Mouse (Mus musculus) hematopoietic stem cell, adult 5-6 weeks (primary cell): ENCODE results near the gene Ptgfrn. TPM values are rescaled to one million over a fixed set of nuclear protein-coding genes. Genes with fewer than 3 reads are reported as not detected.

Experiments
- ATAC-seq, 2 experiments: fragments of 125-278 bp in 1 of 2; replicated peaks in 1 of 2; 2 replicates each; pipeline ENCODE4 v1.8.0; 2016 to 2017; ENCODE audit warnings: inconsistent platforms in 2 of 2, mild to moderate bottlenecking in 2 of 2, moderate number of reproducible peaks in 2 of 2, low read depth in 1 of 2, moderate TSS enrichment in 1 of 2; ENCODE audit not compliant: low FRiP score in 2 of 2, poor library complexity in 2 of 2, severe bottlenecking in 2 of 2, insufficient read depth in 1 of 2, low TSS enrichment in 1 of 2
- total RNA-seq: library from RNA; stranded (forward); fragments of 172-1452, 232-1000 nt; gene quantifications from 2 replicates; pipeline ENCODE4 v1.2.3, GENCODE M21; 2017

The Ptgfrn gene
- total RNA-seq, 1 experiment from 2014 or later = 0.10 TPM

DNA sequence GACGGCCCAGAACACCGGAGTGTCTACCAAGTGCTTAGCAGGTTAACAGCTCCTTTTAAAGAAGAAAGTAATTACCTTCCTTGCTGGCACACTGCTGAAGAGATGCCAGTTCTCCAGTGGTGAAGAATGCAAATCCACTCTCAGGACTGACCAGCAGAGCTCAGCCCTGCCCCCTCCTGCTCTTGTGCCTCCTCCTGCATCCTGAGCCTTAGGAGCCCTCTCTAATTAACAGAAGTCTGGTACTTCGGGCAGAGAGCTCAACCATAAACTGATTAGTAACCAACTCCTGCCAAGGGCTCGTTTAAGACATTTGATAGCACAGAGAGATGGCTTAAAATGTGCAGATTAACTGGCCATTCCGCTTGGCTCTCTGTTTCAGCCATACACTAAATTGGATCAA, 41.4 kb downstream of the Ptgfrn start:
- ATAC-seq = no peak

DNA sequence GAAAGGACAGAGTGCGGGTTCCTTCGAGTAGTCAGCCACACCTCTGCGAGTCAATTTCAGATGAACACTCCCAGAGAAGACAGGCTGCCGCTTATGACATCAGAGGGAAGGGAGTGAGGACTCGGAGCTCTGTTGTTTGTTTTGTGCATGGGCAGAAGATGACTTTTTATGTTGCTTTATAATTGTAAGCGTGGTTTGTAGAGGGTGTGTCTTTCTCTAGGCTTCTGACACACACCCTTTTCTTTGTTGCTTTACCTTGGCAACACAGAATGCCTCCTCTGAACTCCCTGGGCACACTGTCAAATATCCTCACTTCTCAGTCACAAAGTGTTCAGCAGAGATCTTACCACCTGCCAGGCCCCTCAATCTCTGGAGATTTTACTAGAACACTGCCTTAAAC, 43.9 kb downstream of the Ptgfrn start:
- no peak for ATAC-seq

DNA sequence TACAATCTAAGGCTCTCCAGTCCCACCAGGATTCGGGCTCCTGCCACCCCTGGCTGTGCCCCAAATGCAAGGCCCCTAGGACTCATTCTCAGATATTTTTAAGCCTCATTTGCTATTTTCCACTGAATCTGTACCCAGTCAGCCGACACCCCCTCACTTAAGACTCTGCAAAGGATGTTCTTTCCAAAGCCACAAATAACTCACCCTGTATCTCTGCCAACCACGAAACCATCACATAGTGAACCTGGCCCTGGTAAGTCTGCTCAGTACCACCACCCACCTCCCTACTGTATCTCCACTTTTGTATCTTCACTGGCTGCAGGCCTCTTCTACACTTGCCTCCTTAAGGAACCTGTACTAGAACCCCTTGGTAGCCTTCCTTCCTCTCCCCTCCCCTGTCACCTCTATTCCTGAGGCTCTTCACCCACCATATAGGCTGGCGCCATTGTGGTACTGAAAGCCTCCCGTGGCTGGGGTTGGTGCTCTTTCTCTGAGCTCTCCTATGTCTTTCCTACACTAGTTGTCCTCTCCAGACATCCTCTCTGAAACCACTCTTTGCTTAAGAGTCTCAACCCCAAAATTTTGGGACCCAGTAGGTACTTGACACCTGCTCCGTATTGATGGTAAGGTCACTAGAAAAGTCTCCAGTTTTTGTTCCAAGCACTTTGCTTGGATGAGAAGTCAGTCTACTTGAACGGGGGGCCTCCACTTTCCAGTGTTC, 48.1 kb downstream of the Ptgfrn start:
- no peak for ATAC-seq

DNA sequence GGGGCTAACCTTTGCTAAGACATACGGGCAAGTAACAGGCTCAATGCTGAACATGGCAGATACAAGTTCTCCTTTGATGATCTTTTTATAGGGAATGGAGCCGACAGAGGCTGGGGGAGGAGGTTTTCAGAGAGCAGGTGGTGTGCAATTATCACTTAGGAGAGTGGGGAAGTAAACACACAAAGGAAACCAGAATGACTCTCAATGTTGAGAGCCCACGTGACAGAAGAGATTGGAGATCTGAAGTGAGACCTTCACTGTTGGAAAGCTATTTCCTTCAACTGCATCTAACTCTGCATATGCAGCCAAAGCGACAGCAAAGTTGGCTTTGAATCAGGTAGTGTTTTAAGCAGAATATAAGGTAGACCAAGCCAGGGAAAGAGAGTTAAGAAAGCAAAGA, 50.9 kb downstream of the Ptgfrn start:
- ATAC-seq = peak; percentile 16 to 19; a peak in 1 of 4 replicates

DNA sequence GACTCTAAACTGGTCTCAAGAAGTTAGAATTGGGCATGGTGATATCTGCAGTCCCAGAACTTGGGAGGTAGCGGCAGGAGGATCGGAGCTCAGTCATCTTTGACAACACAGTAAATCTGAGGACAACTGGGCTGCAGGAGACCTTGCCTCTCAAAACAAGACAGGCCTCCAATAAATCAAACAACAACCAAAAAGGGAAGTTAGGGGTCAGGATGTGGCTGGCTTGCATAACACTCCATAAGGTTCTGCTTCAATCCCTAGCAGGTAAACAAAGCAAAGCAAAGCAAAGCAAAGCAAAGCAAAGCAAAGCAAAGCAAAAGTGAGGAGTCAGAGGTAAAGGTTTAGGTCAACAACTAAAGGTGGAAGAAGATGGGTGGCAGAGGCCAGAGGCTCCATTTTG, 51.9 kb downstream of the Ptgfrn start:
- peak; percentile 84 to 93 for ATAC-seq

DNA sequence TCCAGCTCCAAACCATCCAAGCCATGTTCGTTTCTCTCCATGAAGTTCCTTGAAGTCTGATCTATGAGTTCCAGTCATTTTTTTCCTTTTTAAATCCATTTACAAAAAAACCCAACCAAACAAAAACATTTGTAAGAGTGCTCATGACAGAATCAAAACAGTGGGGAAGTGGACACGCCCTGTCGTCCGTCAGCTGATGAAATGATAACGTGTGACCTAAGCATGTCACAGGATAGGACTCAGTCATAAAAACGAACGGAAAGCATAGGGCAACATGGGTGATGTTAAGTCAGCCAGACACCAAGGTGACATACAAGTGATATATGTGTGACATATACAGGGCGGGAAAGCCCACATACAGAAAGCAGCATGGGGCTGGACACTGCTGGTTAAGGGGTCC, 54.9 kb downstream of the Ptgfrn start:
- no peak for ATAC-seq

- ATAC-seq = no peak
Measured at GRCm38 (mm10) chr3:101051601-101052000, 58.5 kb downstream of the Ptgfrn start.

GRCm38 (mm10) chr3:101049997-101050396, 60.1 kb downstream of the Ptgfrn start:
- no peak for ATAC-seq

GRCm38 (mm10) chr3:101048781-101049180, 61.3 kb downstream of the Ptgfrn start:
- ATAC-seq = no peak

DNA sequence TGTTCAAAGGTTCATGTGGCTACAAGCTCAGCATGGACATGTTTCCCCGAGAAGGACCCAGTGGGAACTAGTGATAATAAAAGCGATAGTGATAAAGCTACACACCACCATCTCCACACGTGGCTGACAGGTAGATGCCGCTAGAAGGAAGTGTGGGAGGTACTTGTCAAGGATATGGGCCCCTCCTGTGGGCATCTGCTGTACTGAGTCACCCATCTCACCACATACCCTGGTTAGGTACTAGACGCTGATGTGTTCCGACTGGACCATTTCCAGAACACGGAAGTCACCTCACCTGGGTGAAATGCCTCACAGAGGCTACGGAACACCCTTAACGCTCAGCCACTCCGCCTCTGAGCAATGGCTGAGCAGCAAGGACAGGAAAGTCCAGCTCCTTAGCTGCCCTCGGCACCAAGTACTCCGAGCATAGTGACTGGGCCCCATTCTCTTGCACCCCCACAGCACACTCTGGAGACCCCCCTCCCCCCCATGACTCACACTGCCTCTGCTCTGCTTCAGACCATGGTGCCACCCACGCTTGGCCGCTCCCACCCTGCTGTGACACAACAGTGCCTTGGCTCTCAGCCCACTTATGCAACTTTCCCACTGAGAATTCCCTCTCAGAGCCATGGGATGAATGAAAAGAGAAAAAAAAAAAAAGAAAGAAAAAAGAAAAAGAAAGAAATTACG, 62.3 kb downstream of the Ptgfrn start:
- no peak for ATAC-seq

DNA sequence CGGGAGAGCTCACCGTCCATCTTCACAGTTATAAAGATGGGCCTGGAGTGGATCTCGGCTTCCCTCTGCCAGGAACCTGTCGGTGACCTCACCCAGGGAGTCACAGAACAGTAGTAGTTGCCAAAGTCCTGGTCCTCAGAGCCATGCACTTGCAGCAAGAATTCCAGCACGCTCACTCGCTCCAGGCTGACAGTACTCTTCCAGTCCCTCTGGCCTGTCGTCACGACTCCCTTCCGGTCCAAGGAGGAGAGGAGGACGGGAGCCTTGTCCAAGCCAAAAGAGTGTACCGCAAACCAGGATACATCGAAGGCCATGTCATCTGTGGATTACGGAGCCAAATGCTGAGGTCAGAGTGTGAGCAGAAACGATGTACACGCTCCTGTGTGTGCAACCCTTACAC, 64.6 kb downstream of the Ptgfrn start:
- ATAC-seq = no peak

DNA sequence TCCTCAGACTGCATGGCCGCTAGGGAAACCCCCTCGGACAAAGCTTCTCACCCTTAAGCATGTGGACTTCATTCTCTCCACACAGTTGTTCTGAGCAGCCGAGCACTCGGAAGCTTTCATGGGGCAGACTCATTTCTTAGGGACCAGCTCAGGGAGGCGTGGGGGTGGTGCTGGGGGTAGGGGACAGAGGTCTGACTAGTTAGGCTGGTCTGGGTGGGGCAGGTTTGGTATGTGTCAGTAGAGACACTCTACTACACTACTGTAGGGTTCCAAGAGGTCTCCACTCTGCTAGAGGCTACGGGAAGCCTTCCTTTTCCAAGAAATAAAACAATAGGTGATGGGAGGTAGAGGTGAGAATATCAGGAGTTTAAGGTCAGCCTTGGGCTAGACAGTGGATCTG, 65.4 kb downstream of the Ptgfrn start:
- no peak for ATAC-seq

DNA sequence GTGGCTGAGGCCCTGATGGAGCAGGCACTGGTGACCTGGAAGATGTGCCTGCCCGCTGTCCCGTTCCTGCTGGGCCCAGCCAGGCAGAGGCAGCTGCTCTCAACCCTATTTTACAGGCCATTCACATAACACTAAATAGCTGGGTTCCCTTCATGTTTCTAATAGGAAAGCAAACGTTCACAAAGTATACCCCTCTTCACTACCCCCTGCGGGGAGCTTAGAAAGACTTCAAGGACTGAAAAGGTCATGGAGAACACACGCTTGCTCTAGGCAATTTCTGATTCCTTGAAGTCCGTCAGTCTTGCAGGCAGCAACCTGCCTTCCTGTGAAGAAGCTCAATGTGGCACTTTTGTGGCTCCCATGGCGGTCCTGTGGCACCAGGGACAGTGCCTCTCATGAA, 68.1 kb downstream of the Ptgfrn start:
- ATAC-seq = no peak

GRCm38 (mm10) chr3:101037984-101038545, 72.0 kb downstream of the Ptgfrn start:
- peak; percentile 34 to 56; a peak in 2 of 4 replicates for ATAC-seq

- no peak for ATAC-seq
Measured at GRCm38 (mm10) chr3:101036001-101036400, 74.1 kb downstream of the Ptgfrn start.

DNA sequence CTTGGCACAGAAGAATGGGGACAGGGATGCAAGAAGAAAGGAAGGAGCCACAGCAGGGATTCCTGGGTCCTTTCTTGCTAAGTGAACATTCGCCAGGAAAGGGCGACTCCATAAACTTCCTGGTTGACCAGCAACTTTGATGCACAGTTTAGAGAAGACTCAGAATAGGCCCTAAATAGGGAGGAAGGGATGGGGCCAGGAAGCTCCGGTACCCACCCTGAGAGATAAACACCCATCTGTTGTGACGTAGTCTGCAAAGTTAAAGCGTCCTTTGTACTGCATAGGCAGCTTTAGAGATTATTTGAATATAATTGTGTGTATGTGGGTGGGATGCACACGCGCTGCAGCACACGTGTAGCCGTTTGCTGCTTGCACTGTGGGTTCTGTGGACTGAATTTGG, 75.6 kb downstream of the Ptgfrn start:
- ATAC-seq = no peak

- ATAC-seq = no peak
Measured at GRCm38 (mm10) chr3:101033644-101034043, 76.4 kb downstream of the Ptgfrn start.

- ATAC-seq = peak in 1 of 2 experiments; percentile 15; a peak in 1 of 4 replicates
Measured at GRCm38 (mm10) chr3:101031456-101032142, 78.5 kb downstream of the Ptgfrn start.
